Mouse (Mus musculus): ENCODE data around the gene Wscd2. TPM values are rescaled to one million over a fixed set of nuclear protein-coding genes. Genes with fewer than 3 reads are reported as not detected.

Gene Wscd2
- polyA plus RNA-seq, 1 experiment from 2014 or later = 5.6 TPM

GRCm38 (mm10) chr5:113554571-113554970 lies 64.4 kb downstream of the Wscd2 start:
- no peak overlapping the region for H3K27ac ChIP-seq (ENCODE audit: low read length)
- H3K9me3 ChIP-seq (ENCODE audit: control insufficient read depth, low read length) = no peaks in the 10 kb centered on the region
- no peak for ATAC-seq
- no peaks in the 10 kb centered on the region for H3K27me3 ChIP-seq (replicated peaks; ENCODE audit: control insufficient read depth, insufficient read depth, low read length)
- WGBS = 85% methylated on average over 2 of the region's 2 CpGs
- no peak overlapping the region for H3K9ac ChIP-seq (ENCODE audit: low read depth, low read length)
- H3K4me2 ChIP-seq (ENCODE audit: low read depth, low read length) = no peak overlapping the region
- 0 out of 2 replicates have a peak, but pooled peaks cover 2% of the 10 kb centered on the region for H3K4me1 ChIP-seq (ENCODE audit: control insufficient read depth, insufficient read depth, low read length)
- no peaks in the 10 kb centered on the region for H3K36me3 ChIP-seq (ENCODE audit: control insufficient read depth, insufficient read depth, low read length)
- H3K4me3 ChIP-seq (ENCODE audit: low read length) = no peak overlapping the region

- Histone ChIP-seq H3K27ac (ENCODE audit: low read length) (no peak overlapping the region), H3K9me3 (ENCODE audit: control insufficient read depth, low read length) (no peaks in the 10 kb centered on the region), H3K4me3 (ENCODE audit: low read length) (no peak overlapping the region), H3K9ac (ENCODE audit: low read depth, low read length) (no peak overlapping the region), H3K4me1 (ENCODE audit: control insufficient read depth, insufficient read depth, low read length) (0 out of 2 replicates have a peak, but pooled peaks cover 2% of the 10 kb centered on the region), H3K27me3 (replicated peaks; ENCODE audit: control insufficient read depth, insufficient read depth, low read length) (no peaks in the 10 kb centered on the region), H3K36me3 (ENCODE audit: control insufficient read depth, insufficient read depth, low read length) (no peaks in the 10 kb centered on the region), H3K4me2 (ENCODE audit: low read depth, low read length) (no peak overlapping the region)
- WGBS = 62% methylated on average over 2 of the region's 2 CpGs
- ATAC-seq = no peak
Observed at GRCm38 (mm10) chr5:113555684-113556083, 65.6 kb downstream of the Wscd2 start.

GRCm38 (mm10) chr5:113558065-113558464 lies 67.9 kb downstream of the Wscd2 start:
- Histone ChIP-seq H3K9me3 (ENCODE audit: control insufficient read depth, low read length) (no peaks in the 10 kb centered on the region), H3K4me3 (ENCODE audit: low read length) (no peak overlapping the region), H3K36me3 (ENCODE audit: control insufficient read depth, insufficient read depth, low read length) (no peaks in the 10 kb centered on the region), H3K9ac (ENCODE audit: low read depth, low read length) (no peak overlapping the region), H3K27ac (ENCODE audit: low read length) (no peak overlapping the region), H3K27me3 (replicated peaks; ENCODE audit: control insufficient read depth, insufficient read depth, low read length) (no peaks in the 10 kb centered on the region), H3K4me1 (ENCODE audit: control insufficient read depth, insufficient read depth, low read length) (0 out of 2 replicates have a peak, but pooled peaks cover 2% of the 10 kb centered on the region), H3K4me2 (ENCODE audit: low read depth, low read length) (no peak overlapping the region)
- WGBS = 90% methylated on average over 8 of the region's 8 CpGs
- no peak for ATAC-seq

GRCm38 (mm10) chr5:113559627-113560026 lies 69.5 kb downstream of the Wscd2 start:
- Histone ChIP-seq H3K9ac (ENCODE audit: low read depth, low read length) (no peak overlapping the region), H3K4me1 (ENCODE audit: control insufficient read depth, insufficient read depth, low read length) (0 out of 2 replicates have a peak, but pooled peaks cover 2% of the 10 kb centered on the region), H3K4me2 (ENCODE audit: low read depth, low read length) (no peak overlapping the region), H3K27me3 (replicated peaks; ENCODE audit: control insufficient read depth, insufficient read depth, low read length) (no peaks in the 10 kb centered on the region), H3K36me3 (ENCODE audit: control insufficient read depth, insufficient read depth, low read length) (no peaks in the 10 kb centered on the region), H3K9me3 (ENCODE audit: control insufficient read depth, low read length) (no peaks in the 10 kb centered on the region), H3K4me3 (ENCODE audit: low read length) (no peak overlapping the region), H3K27ac (ENCODE audit: low read length) (peak overlapping the region; percentile 57)
- peak; percentile 55; the same call in 1 of the 2 replicates for ATAC-seq
- WGBS = 48% methylated on average over 5 of the region's 5 CpGs

GRCm38 (mm10) chr5:113564463-113564862 lies 74.3 kb downstream of the Wscd2 start:
- no peak overlapping the region for H3K4me3 ChIP-seq (ENCODE audit: low read length)
- H3K4me1 ChIP-seq (ENCODE audit: control insufficient read depth, insufficient read depth, low read length) = no peaks in the 10 kb centered on the region
- H3K9ac ChIP-seq (ENCODE audit: low read depth, low read length) = no peak overlapping the region
- no peak for ATAC-seq
- no peaks in the 10 kb centered on the region for H3K27me3 ChIP-seq (replicated peaks; ENCODE audit: control insufficient read depth, insufficient read depth, low read length)
- no peak overlapping the region for H3K4me2 ChIP-seq (ENCODE audit: low read depth, low read length)
- H3K9me3 ChIP-seq (ENCODE audit: control insufficient read depth, low read length) = no peaks in the 10 kb centered on the region
- no peaks in the 10 kb centered on the region for H3K36me3 ChIP-seq (ENCODE audit: control insufficient read depth, insufficient read depth, low read length)
- H3K27ac ChIP-seq (ENCODE audit: low read length) = no peak overlapping the region
- 22% methylated on average over 4 of the region's 4 CpGs for WGBS

GRCm38 (mm10) chr5:113565101-113565854 lies 75.1 kb downstream of the Wscd2 start:
- 72% methylated on average over 10 of the region's 10 CpGs for WGBS
- Histone ChIP-seq H3K36me3 (ENCODE audit: control insufficient read depth, insufficient read depth, low read length) (no peaks in the 10 kb centered on the region), H3K27me3 (replicated peaks; ENCODE audit: control insufficient read depth, insufficient read depth, low read length) (no peaks in the 10 kb centered on the region), H3K4me3 (ENCODE audit: low read length) (no peak overlapping the region), H3K27ac (ENCODE audit: low read length) (no peak overlapping the region), H3K9ac (ENCODE audit: low read depth, low read length) (no peak overlapping the region), H3K9me3 (ENCODE audit: control insufficient read depth, low read length) (0 out of 2 replicates have a peak, but pooled peaks cover 3% of the 10 kb centered on the region), H3K4me2 (ENCODE audit: low read depth, low read length) (no peak overlapping the region), H3K4me1 (ENCODE audit: control insufficient read depth, insufficient read depth, low read length) (no peaks in the 10 kb centered on the region)
- no peak for ATAC-seq

GRCm38 (mm10) chr5:113565858-113566257 lies 75.7 kb downstream of the Wscd2 start:
- no peak overlapping the region for H3K27ac ChIP-seq (ENCODE audit: low read length)
- H3K9me3 ChIP-seq (ENCODE audit: control insufficient read depth, low read length) = 0 out of 2 replicates have a peak, but pooled peaks cover 3% of the 10 kb centered on the region
- no peak overlapping the region for H3K9ac ChIP-seq (ENCODE audit: low read depth, low read length)
- no peaks in the 10 kb centered on the region for H3K4me1 ChIP-seq (ENCODE audit: control insufficient read depth, insufficient read depth, low read length)
- no peaks in the 10 kb centered on the region for H3K27me3 ChIP-seq (replicated peaks; ENCODE audit: control insufficient read depth, insufficient read depth, low read length)
- 71% methylated on average over 12 of the region's 12 CpGs for WGBS
- H3K4me2 ChIP-seq (ENCODE audit: low read depth, low read length) = no peak overlapping the region
- ATAC-seq = no peak
- no peaks in the 10 kb centered on the region for H3K36me3 ChIP-seq (ENCODE audit: control insufficient read depth, insufficient read depth, low read length)
- no peak overlapping the region for H3K4me3 ChIP-seq (ENCODE audit: low read length)

- Histone ChIP-seq H3K4me3 (ENCODE audit: low read length) (no peak overlapping the region), H3K27me3 (replicated peaks; ENCODE audit: control insufficient read depth, insufficient read depth, low read length) (no peaks in the 10 kb centered on the region), H3K9ac (ENCODE audit: low read depth, low read length) (no peak overlapping the region), H3K27ac (ENCODE audit: low read length) (no peak overlapping the region), H3K36me3 (ENCODE audit: control insufficient read depth, insufficient read depth, low read length) (no peaks in the 10 kb centered on the region), H3K4me1 (ENCODE audit: control insufficient read depth, insufficient read depth, low read length) (no peaks in the 10 kb centered on the region), H3K9me3 (ENCODE audit: control insufficient read depth, low read length) (0 out of 2 replicates have a peak, but pooled peaks cover 3% of the 10 kb centered on the region), H3K4me2 (ENCODE audit: low read depth, low read length) (no peak overlapping the region)
- ATAC-seq = no peak
- 55% methylated on average over 7 of the region's 7 CpGs for WGBS
Observed at GRCm38 (mm10) chr5:113570056-113570717, 80.1 kb downstream of the Wscd2 start.

GRCm38 (mm10) chr5:113577555-113577954 lies 87.4 kb downstream of the Wscd2 start:
- no peak for ATAC-seq
- H3K4me2 ChIP-seq (ENCODE audit: low read depth, low read length) = no peak overlapping the region
- H3K9ac ChIP-seq (ENCODE audit: low read depth, low read length) = no peak overlapping the region
- H3K27ac ChIP-seq (ENCODE audit: low read length) = no peak overlapping the region
- WGBS = 74% methylated on average over 7 of the region's 7 CpGs
- no peaks in the 10 kb centered on the region for H3K9me3 ChIP-seq (ENCODE audit: control insufficient read depth, low read length)
- no peak overlapping the region for H3K4me3 ChIP-seq (ENCODE audit: low read length)
- no peaks in the 10 kb centered on the region for H3K4me1 ChIP-seq (ENCODE audit: control insufficient read depth, insufficient read depth, low read length)
- H3K36me3 ChIP-seq (ENCODE audit: control insufficient read depth, insufficient read depth, low read length) = no peaks in the 10 kb centered on the region
- no peaks in the 10 kb centered on the region for H3K27me3 ChIP-seq (replicated peaks; ENCODE audit: control insufficient read depth, insufficient read depth, low read length)

All from intestine, embryonic 16.5 days (tissue).